Mouse (Mus musculus) heart, embryonic 16.5 days (tissue): ENCODE data around the gene Lrp11. TPM values are rescaled to one million over a fixed set of nuclear protein-coding genes. Genes with fewer than 3 reads are reported as not detected.
"Not testable (repeated sequence)": the region's sequence is repeated elsewhere in the genome, so short reads cannot be mapped to it uniquely, and the experiment has no call there.

Source experiments
- ATAC-seq: fragments of 200-750 bp; cut with Nextera tagmentation; replicated peaks from 2 replicates; pipeline ENCODE4 v1.8.0; 2017; ENCODE audit warnings: moderate number of reproducible peaks; ENCODE audit not compliant: insufficient read depth, low FRiP score; ENCODE audit errors: extremely low read depth
- H3K27ac ChIP-seq: fragments of 300-500 bp; sonication (generic); 2 replicates; pipeline ENCODE4 v1.5.1; 2014; ENCODE audit warnings: mild to moderate bottlenecking, low read length, control low read depth, moderate library complexity
- H3K27me3 ChIP-seq: fragments of 300-500 bp; sonication (generic); 2 replicates; pipeline ENCODE4 v1.6.1; 2014; ENCODE audit warnings: low read length, mixed read lengths; ENCODE audit not compliant: control insufficient read depth, insufficient read depth
- H3K36me3 ChIP-seq: fragments of 300-500 bp; sonication (generic); 2 replicates; pipeline ENCODE4 v1.6.1; 2014; ENCODE audit not compliant: control insufficient read depth, insufficient read depth
- H3K4me1 ChIP-seq: fragments of 300-500 bp; sonication (generic); 2 replicates; pipeline ENCODE4 v1.6.1; 2014; ENCODE audit warnings: low read length, mixed read lengths; ENCODE audit not compliant: control insufficient read depth, insufficient read depth
- H3K4me2 ChIP-seq: fragments of 300-500 bp; sonication (generic); 2 replicates; pipeline ENCODE4 v1.6.1; 2014; ENCODE audit warnings: low read depth, mild to moderate bottlenecking, control low read depth, low read length
- H3K4me3 ChIP-seq: fragments of 300-500 bp; sonication (generic); 2 replicates; pipeline ENCODE4 v1.5.1; 2014; ENCODE audit warnings: mild to moderate bottlenecking, control low read depth, low read length
- H3K9ac ChIP-seq: fragments of 300-500 bp; sonication (generic); 2 replicates; pipeline ENCODE4 v1.6.1; 2014; ENCODE audit warnings: low read length, control low read depth
- H3K9me3 ChIP-seq: fragments of 300-500 bp; sonication (generic); replicated peaks from 2 replicates; pipeline ENCODE4 v1.6.1; 2016; ENCODE audit warnings: low read length; ENCODE audit not compliant: control insufficient read depth
- WGBS: fragments of 180-500 bp; shearing (Covaris S2); extraction: QIAGEN DNeasy Blood & Tissue Kit; methylation state at CpG from one replicate; pipeline ENCODE4 v1.1.7; 2014; 5-methylcytosine and 5-hydroxymethylcytosine counted together
- polyA plus RNA-seq: library from polyadenylated mRNA; unstranded; fragments of >200 nt; fragmentation: Nextera tagmentation; extraction: Ambion mirVana; gene quantifications from 2 replicates; pipeline ENCODE4 v1.2.1, GENCODE M21; 2015

The Lrp11 gene
- polyA plus RNA-seq, 1 experiment from 2014 or later = 0.84 TPM

- Histone ChIP-seq H3K4me1 (peaks cover 4% of the 10 kb centered on the region; the same call in 1 of the 2 replicates), H3K4me3 (no peak overlapping the region), H3K9me3 (no peaks in the 10 kb centered on the region), H3K4me2 (no peak overlapping the region), H3K27ac (no peak overlapping the region), H3K36me3 (no peaks in the 10 kb centered on the region), H3K9ac (no peak overlapping the region), H3K27me3 (peaks cover 12% of the 10 kb centered on the region)
- 49% methylated on average over 7 of the region's 7 CpGs for WGBS
- ATAC-seq = no peak
These were observed 5.2 kb downstream of the Lrp11 start for GRCm38 (mm10) chr10:7594797-7595196.

DNA sequence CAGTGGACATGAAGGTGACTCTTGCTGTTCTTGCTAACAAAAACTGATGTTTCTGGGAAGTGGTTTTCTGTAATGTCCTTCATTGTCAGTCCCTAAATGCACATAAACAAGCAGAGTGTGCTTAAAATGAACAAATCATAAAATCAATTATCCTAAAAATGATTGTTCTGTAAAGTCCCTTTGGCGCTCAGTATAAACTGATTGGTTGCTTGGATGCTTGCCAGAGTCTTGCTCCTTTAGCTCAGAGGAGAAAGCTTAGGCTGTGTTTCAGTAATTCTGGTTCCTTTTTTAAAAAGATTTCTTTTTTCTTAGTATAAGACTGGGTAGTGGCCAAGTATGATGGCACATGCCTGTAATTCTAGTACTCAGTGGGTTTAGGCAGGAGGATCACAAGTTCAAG, 6.7 kb downstream of the Lrp11 start:
- WGBS = 58% methylated on average over 1 of the region's 1 CpGs
- no peak for ATAC-seq
- no peak overlapping the region for H3K27ac ChIP-seq
- no peaks in the 10 kb centered on the region for H3K36me3 ChIP-seq
- no peak overlapping the region for H3K4me2 ChIP-seq
- no peaks in the 10 kb centered on the region for H3K9me3 ChIP-seq
- H3K4me3 ChIP-seq = no peak overlapping the region
- H3K4me1 ChIP-seq = no peaks in the 10 kb centered on the region
- H3K27me3 ChIP-seq = peaks cover 8% of the 10 kb centered on the region
- H3K9ac ChIP-seq = no peak overlapping the region

- H3K27me3 ChIP-seq = no peaks in the 10 kb centered on the region
- no peaks in the 10 kb centered on the region for H3K36me3 ChIP-seq
- WGBS = 81% methylated on average over 7 of the region's 7 CpGs
- ATAC-seq = no peak
- H3K4me2 ChIP-seq = no peak overlapping the region
- H3K9ac ChIP-seq = no peak overlapping the region
- H3K9me3 ChIP-seq = no peaks in the 10 kb centered on the region
- H3K4me1 ChIP-seq = no peaks in the 10 kb centered on the region
- H3K27ac ChIP-seq = no peak overlapping the region
- no peak overlapping the region for H3K4me3 ChIP-seq
These were observed 8.6 kb downstream of the Lrp11 start for GRCm38 (mm10) chr10:7598177-7598576.

DNA sequence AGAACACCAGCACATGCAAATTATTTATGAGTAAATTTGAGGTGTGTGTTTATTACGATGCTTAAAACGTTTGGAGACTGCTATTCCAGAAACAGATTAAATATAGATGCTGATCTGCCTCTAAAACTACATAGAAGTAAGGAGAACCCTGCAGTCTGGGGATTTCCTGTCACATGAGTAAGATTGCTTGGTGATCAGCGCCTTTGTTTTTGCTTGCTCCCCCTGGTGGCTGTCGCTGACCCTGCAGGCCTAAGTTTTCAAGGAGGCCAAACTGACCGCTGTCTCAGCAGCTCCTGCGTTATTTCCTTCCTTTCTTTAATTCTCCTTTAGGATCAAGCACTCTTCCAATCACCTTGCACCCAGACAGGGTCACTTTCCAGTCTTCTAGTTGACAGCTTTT, 11.0 kb downstream of the Lrp11 start:
- Histone ChIP-seq H3K27me3 (no peaks in the 10 kb centered on the region), H3K4me3 (no peak overlapping the region), H3K4me1 (no peaks in the 10 kb centered on the region), H3K4me2 (no peak overlapping the region), H3K27ac (no peak overlapping the region), H3K9ac (no peak overlapping the region), H3K36me3 (no peaks in the 10 kb centered on the region), H3K9me3 (no peaks in the 10 kb centered on the region)
- WGBS = 9% methylated on average over 6 of the region's 6 CpGs
- ATAC-seq = no peak

DNA sequence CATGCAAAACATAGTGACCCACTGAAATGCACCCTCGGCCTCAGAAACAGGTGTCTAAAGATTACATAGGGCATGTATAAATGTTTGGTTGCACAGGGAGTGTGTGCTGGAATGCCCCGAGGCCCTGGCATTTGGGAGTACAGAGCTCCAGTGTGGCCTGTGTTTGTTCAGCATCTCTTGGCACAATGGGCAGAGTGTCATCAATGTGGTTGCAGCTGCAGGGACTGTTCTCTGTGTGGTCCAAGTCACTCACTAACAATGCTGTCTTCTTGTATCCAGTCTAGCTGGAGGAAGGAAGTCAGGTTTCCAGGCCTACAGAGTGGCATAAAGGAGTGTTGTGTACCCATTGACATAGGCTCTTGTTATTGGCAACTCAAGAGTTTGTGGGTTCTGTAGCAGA, 15.6 kb downstream of the Lrp11 start:
- ATAC-seq = no peak
- H3K9me3 ChIP-seq = no peaks in the 10 kb centered on the region
- no peak overlapping the region for H3K4me2 ChIP-seq
- H3K36me3 ChIP-seq = no peaks in the 10 kb centered on the region
- no peaks in the 10 kb centered on the region for H3K27me3 ChIP-seq
- H3K4me1 ChIP-seq = no peaks in the 10 kb centered on the region
- no peak overlapping the region for H3K9ac ChIP-seq
- no peak overlapping the region for H3K4me3 ChIP-seq
- no peak overlapping the region for H3K27ac ChIP-seq
- WGBS = 76% methylated on average over 2 of the region's 2 CpGs

DNA sequence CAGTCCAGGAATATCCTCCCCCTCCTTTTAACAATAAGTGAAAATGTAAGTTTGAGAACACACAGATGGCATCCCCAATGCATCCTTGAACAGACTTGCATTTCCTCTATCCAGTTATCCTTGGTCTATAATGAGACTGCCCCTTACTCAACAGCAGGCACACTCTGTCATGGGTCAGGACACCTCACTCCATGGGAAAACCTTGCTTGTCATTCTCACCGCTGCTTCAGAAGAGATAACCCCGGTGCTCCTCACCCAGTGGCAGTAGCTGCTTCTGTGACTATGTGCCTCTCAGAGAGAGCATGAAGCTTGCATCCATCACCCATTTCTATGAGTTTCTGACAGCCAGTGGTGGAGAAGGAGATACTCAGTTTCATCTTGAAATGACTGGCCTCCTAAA, 16.8 kb downstream of the Lrp11 start:
- WGBS = 31% methylated on average over 2 of the region's 2 CpGs
- no peak for ATAC-seq

GRCm38 (mm10) chr10:7608611-7609010, 19.0 kb downstream of the Lrp11 start:
- 86% methylated on average over 17 of the region's 17 CpGs for WGBS
- no peaks in the 10 kb centered on the region for H3K4me1 ChIP-seq
- no peak overlapping the region for H3K27ac ChIP-seq
- H3K4me3 ChIP-seq = no peak overlapping the region
- H3K9me3 ChIP-seq = no peaks in the 10 kb centered on the region
- no peak for ATAC-seq
- H3K9ac ChIP-seq = no peak overlapping the region
- H3K27me3 ChIP-seq = no peaks in the 10 kb centered on the region
- H3K36me3 ChIP-seq = no peaks in the 10 kb centered on the region
- H3K4me2 ChIP-seq = no peak overlapping the region

More for the DNA sequence above, 16.8 kb downstream of the Lrp11 start:
- Histone ChIP-seq H3K4me2 (no peak overlapping the region), H3K9me3 (no peaks in the 10 kb centered on the region), H3K36me3 (no peaks in the 10 kb centered on the region), H3K27me3 (no peaks in the 10 kb centered on the region), H3K4me1 (no peaks in the 10 kb centered on the region), H3K9ac (no peak overlapping the region), H3K4me3 (no peak overlapping the region), H3K27ac (no peak overlapping the region)

DNA sequence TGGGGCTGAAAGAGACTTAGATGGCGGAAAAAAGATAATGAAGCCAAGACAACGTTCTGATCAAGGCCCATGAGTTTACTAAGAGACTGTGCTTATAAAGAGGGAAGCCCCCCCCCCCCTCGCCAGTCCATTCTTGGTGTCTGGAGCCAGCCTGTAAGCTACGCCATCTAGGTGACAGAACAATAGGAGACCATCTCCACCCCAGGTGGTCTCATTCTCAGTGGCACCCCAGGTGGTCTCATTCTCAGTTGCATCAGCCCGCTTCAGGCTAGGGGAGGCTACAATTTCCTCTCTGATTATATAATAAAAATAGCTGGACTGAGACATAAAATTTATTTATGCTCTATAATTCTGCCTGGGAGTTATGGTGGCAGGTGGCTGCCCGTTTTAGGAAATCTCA, 22.0 kb downstream of the Lrp11 start:
- H3K4me3 ChIP-seq = no peak overlapping the region
- no peak overlapping the region for H3K4me2 ChIP-seq
- H3K9ac ChIP-seq = no peak overlapping the region
- no peak for ATAC-seq
- H3K27ac ChIP-seq = no peak overlapping the region
- peaks cover 4% of the 10 kb centered on the region for H3K9me3 ChIP-seq
- no peaks in the 10 kb centered on the region for H3K27me3 ChIP-seq
- WGBS = 80% methylated on average over 6 of the region's 6 CpGs
- H3K4me1 ChIP-seq = no peaks in the 10 kb centered on the region
- no peaks in the 10 kb centered on the region for H3K36me3 ChIP-seq

DNA sequence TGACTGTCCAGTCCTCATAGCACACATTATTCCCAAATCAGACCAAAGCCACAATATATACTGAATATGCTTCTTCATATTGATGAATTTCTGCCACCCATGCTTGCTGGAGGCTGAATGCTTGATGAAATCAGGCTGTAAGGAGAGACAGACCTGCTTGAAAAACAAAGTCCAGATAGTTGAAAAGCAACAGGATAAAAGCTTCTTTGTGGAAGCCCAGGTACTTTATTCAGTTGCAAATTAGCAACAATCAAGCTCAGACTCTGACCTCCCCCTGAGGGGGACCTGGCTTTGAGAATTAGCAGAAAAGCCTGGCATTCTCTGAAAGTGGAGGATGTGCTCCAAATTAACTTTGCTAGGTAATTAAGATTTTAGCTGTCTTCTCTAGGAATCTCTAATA, 22.6 kb downstream of the Lrp11 start:
- H3K27ac ChIP-seq, H3K4me2 ChIP-seq, ATAC-seq, H3K27me3 ChIP-seq, H3K9me3 ChIP-seq, H3K4me1 ChIP-seq, H3K36me3 ChIP-seq, H3K4me3 ChIP-seq, H3K9ac ChIP-seq: not testable (repeated sequence)

DNA sequence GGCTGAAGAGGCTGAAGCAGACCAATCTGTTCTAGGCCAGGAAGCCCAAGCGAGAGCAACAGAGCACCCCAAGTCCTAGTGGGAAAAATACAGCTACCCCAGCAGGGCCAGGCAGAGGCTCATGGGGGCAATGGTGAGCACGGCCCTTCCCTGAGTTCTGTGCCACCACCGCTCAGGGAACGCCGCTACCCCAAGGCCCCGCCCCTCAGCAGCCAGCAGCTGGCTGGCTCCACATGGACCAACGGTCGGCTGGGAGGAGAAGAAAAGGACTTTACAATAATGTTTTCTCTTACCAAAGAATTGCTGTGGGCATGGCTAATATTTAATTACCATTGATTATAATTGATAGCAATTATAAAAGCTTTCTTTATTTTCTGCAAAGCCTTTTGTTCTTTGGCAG, 25.2 kb downstream of the Lrp11 start:
- H3K4me1 ChIP-seq = no peaks in the 10 kb centered on the region
- no peak overlapping the region for H3K27ac ChIP-seq
- H3K9ac ChIP-seq = no peak overlapping the region
- H3K4me2 ChIP-seq = no peak overlapping the region
- H3K36me3 ChIP-seq = no peaks in the 10 kb centered on the region
- no peak overlapping the region for H3K4me3 ChIP-seq
- H3K27me3 ChIP-seq = no peaks in the 10 kb centered on the region
- H3K9me3 ChIP-seq = peaks cover 4% of the 10 kb centered on the region
- 88% methylated on average over 8 of the region's 8 CpGs for WGBS
- ATAC-seq = no peak
